Mouse (Mus musculus): Measurements from ENCODE around the gene Ect2l. TPM values are rescaled to one million over a fixed set of nuclear protein-coding genes. Genes with fewer than 3 reads are reported as not detected.

Gene Ect2l
- 0.27 and 0.32 TPM in 2 replicates for polyA plus RNA-seq (2015; fragmentation: Nextera tagmentation; extraction: Ambion mirVana)

DNA sequence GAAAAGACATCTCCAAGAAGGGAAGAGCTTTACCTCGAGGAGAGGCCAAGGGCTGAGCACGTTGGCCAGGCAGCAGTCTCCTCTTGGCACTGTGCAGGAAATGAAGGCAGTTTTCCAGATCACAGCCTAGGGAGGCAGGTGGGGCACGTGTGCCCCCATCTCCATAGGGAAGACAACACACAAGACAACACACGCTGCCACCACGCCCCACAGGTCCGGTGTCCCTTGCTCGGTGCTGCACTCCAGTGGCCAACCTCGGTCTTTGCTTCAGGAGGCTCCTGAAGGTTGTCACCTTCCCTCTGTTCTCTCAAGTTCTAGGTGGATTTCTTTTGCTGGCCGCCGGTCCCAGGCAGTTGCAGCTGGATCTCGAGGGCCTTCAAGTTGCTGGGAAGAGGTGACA is at the start of gene Ect2l:
TSS of gene Ect2l (minus strand) at position 165 of the 400 bp plus-strand sequence.
- Histone ChIP-seq H3K27ac (ENCODE audit: low read length) (no peak within 1 kb of the TSS), H3K36me3 (ENCODE audit: control insufficient read depth, insufficient read depth) (no peaks in the 10 kb centered on the region), H3K9me3 (replicated peaks; ENCODE audit: control insufficient read depth, low read length) (no peaks in the 10 kb centered on the region), H3K4me3 (ENCODE audit: low read length) (no peak within 1 kb of the TSS), H3K4me1 (ENCODE audit: control insufficient read depth, insufficient read depth, low read length) (no peaks in the 10 kb centered on the region), H3K9ac (ENCODE audit: low read length) (no peak within 1 kb of the TSS), H3K27me3 (ENCODE audit: control insufficient read depth, insufficient read depth, low read length) (no peaks in the 10 kb centered on the region), H3K4me2 (ENCODE audit: low read depth, low read length) (peak within 1 kb of the TSS; percentile 53)
- ATAC-seq (replicated peaks; ENCODE audit: extremely low read depth, insufficient read depth, low FRiP score): peak; percentile 45; the same call in 1 of the 2 replicates
- WGBS: 6% methylated on average over 11 of the region's 11 CpGs

DNA sequence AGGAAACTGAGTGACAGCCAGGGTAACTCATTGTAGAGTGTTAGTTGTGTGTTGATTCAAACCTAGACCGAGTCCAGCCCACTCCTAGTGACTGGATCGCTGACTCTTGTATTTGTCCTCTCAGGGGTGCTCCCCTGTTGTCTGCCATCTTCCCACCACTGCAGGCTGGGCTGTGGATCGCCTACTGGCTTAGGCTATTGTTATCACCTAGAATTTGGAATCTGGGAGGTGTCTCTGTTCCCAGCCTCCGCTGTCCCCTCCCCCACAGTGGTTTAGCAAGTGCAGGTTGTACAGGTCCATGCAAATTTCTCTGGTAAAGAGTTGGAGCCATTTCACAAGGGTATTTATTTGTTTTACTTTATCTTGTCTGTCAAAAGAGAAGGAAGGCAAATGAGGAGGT is 40.7 kb upstream of the Ect2l start:
- Histone ChIP-seq H3K4me2 (ENCODE audit: low read depth, low read length) (no peak overlapping the region), H3K9ac (ENCODE audit: low read length) (no peak overlapping the region), H3K27ac (ENCODE audit: low read length) (no peak overlapping the region), H3K9me3 (replicated peaks; ENCODE audit: control insufficient read depth, low read length) (no peaks in the 10 kb centered on the region), H3K4me1 (ENCODE audit: control insufficient read depth, insufficient read depth, low read length) (no peaks in the 10 kb centered on the region), H3K36me3 (ENCODE audit: control insufficient read depth, insufficient read depth) (no peaks in the 10 kb centered on the region), H3K4me3 (ENCODE audit: low read length) (no peak overlapping the region), H3K27me3 (ENCODE audit: control insufficient read depth, insufficient read depth, low read length) (no peaks in the 10 kb centered on the region)
- 63% methylated on average over 4 of the region's 4 CpGs for WGBS
- ATAC-seq (replicated peaks; ENCODE audit: extremely low read depth, insufficient read depth, low FRiP score): no peak

DNA sequence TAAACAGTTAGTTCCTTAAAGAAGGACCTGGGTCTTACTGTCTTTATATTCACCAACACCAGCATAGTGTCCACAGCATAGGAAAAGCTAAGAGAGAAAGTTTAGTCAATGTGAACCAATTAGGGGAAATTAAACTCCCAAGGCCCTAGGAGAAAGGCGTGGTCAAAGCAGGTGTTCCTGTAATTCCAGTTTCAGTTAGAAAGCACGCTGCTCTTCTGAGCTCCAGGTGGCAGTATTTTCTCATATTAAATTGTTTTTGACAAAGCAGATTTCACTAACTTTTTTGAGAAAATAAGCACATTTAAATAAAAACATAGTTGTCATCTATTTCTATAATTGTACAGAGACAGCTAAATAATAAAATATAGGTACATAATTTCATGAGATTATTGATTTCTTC is 32.9 kb upstream of the Ect2l start:
- 53% methylated on average over 2 of the region's 2 CpGs for WGBS
- Histone ChIP-seq H3K36me3 (ENCODE audit: control insufficient read depth, insufficient read depth) (no peaks in the 10 kb centered on the region), H3K4me1 (ENCODE audit: control insufficient read depth, insufficient read depth, low read length) (no peaks in the 10 kb centered on the region), H3K4me3 (ENCODE audit: low read length) (no peak overlapping the region), H3K4me2 (ENCODE audit: low read depth, low read length) (no peak overlapping the region), H3K27ac (ENCODE audit: low read length) (no peak overlapping the region), H3K9ac (ENCODE audit: low read length) (no peak overlapping the region), H3K9me3 (replicated peaks; ENCODE audit: control insufficient read depth, low read length) (no peaks in the 10 kb centered on the region), H3K27me3 (ENCODE audit: control insufficient read depth, insufficient read depth, low read length) (no peaks in the 10 kb centered on the region)
- no peak for ATAC-seq (replicated peaks; ENCODE audit: extremely low read depth, insufficient read depth, low FRiP score)

DNA sequence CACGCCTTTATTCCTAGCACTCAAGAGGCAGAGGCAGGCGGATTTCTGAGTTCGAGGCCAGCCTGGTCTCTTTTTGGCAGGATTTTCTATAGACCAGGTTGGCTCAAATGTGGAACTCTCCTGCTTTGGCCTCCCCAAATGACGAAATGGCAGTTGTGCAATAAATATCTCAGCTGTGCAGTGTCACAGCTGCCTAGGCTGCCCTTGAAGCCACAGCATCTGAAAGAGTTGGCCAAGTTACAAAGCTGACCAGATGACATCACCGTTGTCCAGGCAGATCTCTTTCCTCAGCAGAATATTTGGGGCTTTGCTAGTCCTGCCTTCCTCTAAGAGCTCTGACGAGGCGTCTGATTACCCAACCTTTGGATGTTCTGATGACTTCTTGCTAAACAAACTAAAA is 26.5 kb upstream of the Ect2l start:
- Histone ChIP-seq H3K4me3 (ENCODE audit: low read length) (no peak overlapping the region), H3K9ac (ENCODE audit: low read length) (no peak overlapping the region), H3K4me1 (ENCODE audit: control insufficient read depth, insufficient read depth, low read length) (peaks cover 5% of the 10 kb centered on the region; the same call in 1 of the 2 replicates), H3K36me3 (ENCODE audit: control insufficient read depth, insufficient read depth) (no peaks in the 10 kb centered on the region), H3K4me2 (ENCODE audit: low read depth, low read length) (no peak overlapping the region), H3K27me3 (ENCODE audit: control insufficient read depth, insufficient read depth, low read length) (no peaks in the 10 kb centered on the region), H3K9me3 (replicated peaks; ENCODE audit: control insufficient read depth, low read length) (no peaks in the 10 kb centered on the region), H3K27ac (ENCODE audit: low read length) (no peak overlapping the region)
- ATAC-seq (replicated peaks; ENCODE audit: extremely low read depth, insufficient read depth, low FRiP score): no peak
- WGBS: 81% methylated on average over 7 of the region's 7 CpGs

DNA sequence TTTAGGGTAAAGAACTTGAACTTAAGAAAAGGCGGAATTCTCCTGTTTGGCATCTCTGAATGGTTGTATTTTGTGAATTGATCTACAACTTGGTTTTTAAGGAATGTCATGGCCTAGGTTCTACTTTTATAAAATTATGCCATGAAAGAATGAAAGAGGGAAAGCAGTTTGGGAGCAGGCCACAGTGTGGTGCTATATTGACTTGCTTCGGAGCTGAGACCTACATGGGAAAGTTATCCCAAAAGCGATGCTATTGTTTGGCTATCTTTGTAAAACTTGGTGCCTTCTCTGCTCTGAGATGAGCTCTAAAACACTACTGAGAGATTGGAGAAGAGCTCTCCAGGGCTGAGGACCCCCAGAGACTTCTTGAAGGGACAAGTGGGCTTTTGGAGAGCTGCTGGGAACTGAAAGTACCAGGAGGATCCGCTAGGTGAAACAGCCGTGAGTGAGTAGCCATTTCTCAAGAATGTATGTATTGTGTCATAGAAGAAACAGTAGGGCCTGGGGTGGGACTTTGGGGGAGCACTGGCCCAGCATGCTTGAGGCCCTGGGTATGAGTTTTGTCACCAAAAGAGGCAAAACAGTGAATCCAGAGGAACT is 25.7 kb upstream of the Ect2l start:
- H3K27me3 ChIP-seq (ENCODE audit: control insufficient read depth, insufficient read depth, low read length): no peaks in the 10 kb centered on the region
- no peaks in the 10 kb centered on the region for H3K36me3 ChIP-seq (ENCODE audit: control insufficient read depth, insufficient read depth)
- H3K9ac ChIP-seq (ENCODE audit: low read length): no peak overlapping the region
- WGBS: 77% methylated on average over 5 of the region's 5 CpGs
- H3K4me3 ChIP-seq (ENCODE audit: low read length): no peak overlapping the region
- H3K9me3 ChIP-seq (replicated peaks; ENCODE audit: control insufficient read depth, low read length): no peaks in the 10 kb centered on the region
- H3K4me2 ChIP-seq (ENCODE audit: low read depth, low read length): no peak overlapping the region
- H3K27ac ChIP-seq (ENCODE audit: low read length): no peak overlapping the region
- no peak for ATAC-seq (replicated peaks; ENCODE audit: extremely low read depth, insufficient read depth, low FRiP score)
- H3K4me1 ChIP-seq (ENCODE audit: control insufficient read depth, insufficient read depth, low read length): peaks cover 5% of the 10 kb centered on the region; the same call in 1 of the 2 replicates

DNA sequence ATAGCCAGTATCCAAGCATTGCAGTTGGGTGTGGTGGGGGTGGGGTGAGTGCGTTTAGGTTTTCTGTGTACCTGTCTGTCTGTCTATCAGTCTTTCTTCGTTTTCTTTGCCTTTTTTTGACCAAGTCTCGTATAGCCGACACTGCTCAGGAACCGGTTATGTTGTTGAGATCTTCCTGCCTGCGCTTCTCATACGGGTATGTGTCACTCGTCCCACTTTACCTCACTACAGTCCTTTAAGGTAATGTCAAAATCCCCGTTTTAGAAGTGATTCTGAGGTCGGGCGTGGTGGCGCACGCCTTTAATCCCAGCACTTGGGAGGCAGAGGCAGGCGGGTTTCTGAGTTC is 24.7 kb upstream of the Ect2l start:
- Histone ChIP-seq H3K9ac (ENCODE audit: low read length) (peak overlapping the region; percentile 80), H3K36me3 (ENCODE audit: control insufficient read depth, insufficient read depth) (no peaks in the 10 kb centered on the region), H3K4me2 (ENCODE audit: low read depth, low read length) (peak overlapping the region; percentile 83), H3K4me1 (ENCODE audit: control insufficient read depth, insufficient read depth, low read length) (peaks cover 5% of the 10 kb centered on the region; the same call in 1 of the 2 replicates), H3K27me3 (ENCODE audit: control insufficient read depth, insufficient read depth, low read length) (no peaks in the 10 kb centered on the region), H3K9me3 (replicated peaks; ENCODE audit: control insufficient read depth, low read length) (no peaks in the 10 kb centered on the region), H3K27ac (ENCODE audit: low read length) (no peak overlapping the region), H3K4me3 (ENCODE audit: low read length) (peak overlapping the region; percentile 81)
- no peak for ATAC-seq (replicated peaks; ENCODE audit: extremely low read depth, insufficient read depth, low FRiP score)
- 9% methylated on average over 14 of the region's 14 CpGs for WGBS

DNA sequence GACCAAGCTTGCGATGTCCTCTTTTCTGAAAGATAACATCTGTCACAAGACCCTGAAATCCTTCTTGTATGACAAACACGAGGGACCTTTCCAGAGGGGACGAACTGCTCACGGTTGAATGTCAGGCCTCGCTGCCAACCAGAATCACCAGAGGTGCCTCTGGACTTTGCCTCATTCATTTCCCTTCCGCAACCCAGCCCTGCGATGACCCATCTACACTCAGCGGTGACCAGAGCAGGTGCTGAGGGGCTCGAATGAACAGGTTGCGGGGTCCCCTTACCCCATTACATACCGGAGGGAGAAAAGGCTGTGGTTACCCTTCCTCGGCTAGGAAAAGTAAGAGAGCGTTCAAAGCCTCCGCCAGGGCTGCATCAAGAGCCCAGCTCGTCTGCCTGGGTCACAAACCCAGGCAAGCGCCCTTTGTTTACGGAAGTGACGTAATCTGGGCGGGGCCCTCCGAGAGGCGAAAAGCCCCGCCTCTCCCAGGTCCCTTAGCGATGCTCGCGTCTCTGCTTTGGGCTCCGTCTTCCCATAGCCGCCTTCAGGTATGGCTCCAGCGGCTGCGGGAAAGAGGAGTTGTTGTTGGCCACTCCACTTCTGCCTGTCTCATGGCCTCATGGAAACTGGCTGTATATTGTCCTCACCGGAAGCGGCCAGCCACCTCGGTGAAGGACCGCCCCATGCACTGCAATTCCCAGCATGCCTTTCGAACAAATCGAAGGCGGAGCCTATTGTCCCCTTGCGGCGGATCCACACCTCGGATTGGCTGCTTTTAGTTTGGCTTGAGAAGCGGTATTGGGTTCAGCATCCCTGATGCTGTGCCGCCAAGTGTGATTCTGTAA is 24.1 kb upstream of the Ect2l start, which contains the start of gene Ccdc28a:
TSS of gene Ccdc28a (minus strand) at position 439 of the 842 bp plus-strand sequence.
- ATAC-seq (replicated peaks; ENCODE audit: extremely low read depth, insufficient read depth, low FRiP score): peak; percentile 96
- H3K36me3 ChIP-seq (ENCODE audit: control insufficient read depth, insufficient read depth): no peaks in the 10 kb centered on the region
- peak within 1 kb of the TSS; percentile 81 for H3K4me3 ChIP-seq (ENCODE audit: low read length)
- H3K4me2 ChIP-seq (ENCODE audit: low read depth, low read length): peak within 1 kb of the TSS; percentile 83
- peak within 1 kb of the TSS; percentile 80 for H3K9ac ChIP-seq (ENCODE audit: low read length)
- H3K27ac ChIP-seq (ENCODE audit: low read length): peak within 1 kb of the TSS; percentile 73
- H3K9me3 ChIP-seq (replicated peaks; ENCODE audit: control insufficient read depth, low read length): no peaks in the 10 kb centered on the region
- H3K4me1 ChIP-seq (ENCODE audit: control insufficient read depth, insufficient read depth, low read length): peaks cover 5% of the 10 kb centered on the region; the same call in 1 of the 2 replicates
- H3K27me3 ChIP-seq (ENCODE audit: control insufficient read depth, insufficient read depth, low read length): no peaks in the 10 kb centered on the region
- under 1% methylated on average over 41 of the region's 41 CpGs for WGBS

DNA sequence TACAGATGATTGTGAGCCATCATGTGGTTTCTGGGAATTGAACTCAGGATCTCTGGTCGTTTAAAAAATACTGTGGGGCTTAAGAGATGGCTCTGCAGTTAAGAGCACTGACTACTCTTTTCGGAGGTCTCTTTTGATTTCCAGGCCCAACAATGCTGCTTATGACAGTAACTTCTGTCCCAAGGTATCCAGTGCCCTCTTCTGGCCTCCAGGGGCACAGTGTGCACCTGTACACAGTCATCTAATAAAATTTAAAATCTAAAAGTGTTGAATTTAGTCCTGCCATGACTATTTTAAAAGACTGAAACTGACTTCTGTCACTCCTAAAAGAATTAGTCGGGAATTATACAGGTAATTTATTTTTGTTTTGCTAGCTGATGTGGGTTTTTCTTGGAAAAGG is 23.2 kb upstream of the Ect2l start:
- no peak for ATAC-seq (replicated peaks; ENCODE audit: extremely low read depth, insufficient read depth, low FRiP score)
- peak overlapping the region; percentile 83; the same call in 1 of the 2 replicates for H3K4me2 ChIP-seq (ENCODE audit: low read depth, low read length)
- H3K4me3 ChIP-seq (ENCODE audit: low read length): no peak overlapping the region
- H3K36me3 ChIP-seq (ENCODE audit: control insufficient read depth, insufficient read depth): no peaks in the 10 kb centered on the region
- H3K27ac ChIP-seq (ENCODE audit: low read length): no peak overlapping the region
- 49% methylated on average over 3 of the region's 3 CpGs for whole genome bisulfite sequencing
- H3K27me3 ChIP-seq (ENCODE audit: control insufficient read depth, insufficient read depth, low read length): no peaks in the 10 kb centered on the region
- no peaks in the 10 kb centered on the region for H3K9me3 ChIP-seq (replicated peaks; ENCODE audit: control insufficient read depth, low read length)
- no peak overlapping the region for H3K9ac ChIP-seq (ENCODE audit: low read length)
- peaks cover 5% of the 10 kb centered on the region; the same call in 1 of the 2 replicates for H3K4me1 ChIP-seq (ENCODE audit: control insufficient read depth, insufficient read depth, low read length)

DNA sequence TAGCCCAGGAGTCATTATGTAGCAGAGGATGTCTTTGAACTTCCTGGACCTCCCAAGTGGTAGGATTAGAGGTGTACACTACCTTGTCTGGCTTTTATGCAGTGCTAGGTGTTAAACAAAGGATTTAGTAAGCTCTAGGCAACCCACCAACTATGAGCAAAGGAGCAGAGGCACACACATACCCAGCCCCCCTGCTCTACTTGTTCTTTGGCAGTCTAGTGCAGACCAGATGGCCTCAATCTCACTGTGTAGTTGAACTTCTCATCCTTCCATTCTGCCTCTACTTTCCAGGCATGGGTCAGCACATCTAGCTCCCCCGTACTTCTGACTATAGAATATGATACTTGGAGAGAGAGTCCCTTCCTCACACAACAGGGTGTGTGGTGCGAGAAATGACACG is 13.7 kb upstream of the Ect2l start:
- Histone ChIP-seq H3K9me3 (replicated peaks; ENCODE audit: control insufficient read depth, low read length) (no peaks in the 10 kb centered on the region), H3K36me3 (ENCODE audit: control insufficient read depth, insufficient read depth) (no peaks in the 10 kb centered on the region), H3K27me3 (ENCODE audit: control insufficient read depth, insufficient read depth, low read length) (no peaks in the 10 kb centered on the region), H3K27ac (ENCODE audit: low read length) (no peak overlapping the region), H3K4me3 (ENCODE audit: low read length) (no peak overlapping the region), H3K4me1 (ENCODE audit: control insufficient read depth, insufficient read depth, low read length) (no peaks in the 10 kb centered on the region), H3K9ac (ENCODE audit: low read length) (no peak overlapping the region), H3K4me2 (ENCODE audit: low read depth, low read length) (no peak overlapping the region)
- no peak for ATAC-seq (replicated peaks; ENCODE audit: extremely low read depth, insufficient read depth, low FRiP score)
- WGBS: 89% methylated on average over 3 of the region's 3 CpGs

Data from heart, embryonic 16.5 days (tissue).